Mouse (Mus musculus): Measurements from ENCODE around the gene Ambra1.

DNA sequence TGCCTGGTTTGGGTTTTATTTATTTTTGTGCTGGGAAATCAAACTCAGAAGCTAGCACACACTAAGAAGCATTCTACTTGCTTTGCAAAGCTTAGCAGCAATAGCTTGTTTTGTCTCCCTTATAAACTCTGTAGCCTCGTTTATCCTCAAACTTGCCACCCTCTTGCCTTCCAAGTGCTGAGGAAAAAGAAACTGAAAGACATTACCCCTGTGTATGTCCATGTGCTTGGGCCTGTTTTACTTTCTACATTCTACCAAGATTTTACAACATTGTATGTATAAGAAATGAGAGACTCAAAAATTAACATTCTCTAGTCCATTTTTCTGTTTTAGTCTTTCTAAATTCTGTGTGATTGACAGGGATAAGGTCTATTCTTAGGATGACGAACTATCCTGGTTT lies 5.2 kb upstream of the Ambra1 start:
- TF ChIP-seq POLR2A (IDR thresholded peaks at IDR 0.05; ENCODE audit: borderline replicate concordance, extremely low read depth, insufficient read depth, insufficient read length, poor library complexity, severe bottlenecking) (no peak), CTCF (IDR thresholded peaks at IDR 0.05; ENCODE audit: borderline replicate concordance, extremely low read depth, insufficient read depth, insufficient read length) (no peak)
